17 mouse cellular contexts compared by ENCODE assay signal in the genomic region with DNA sequence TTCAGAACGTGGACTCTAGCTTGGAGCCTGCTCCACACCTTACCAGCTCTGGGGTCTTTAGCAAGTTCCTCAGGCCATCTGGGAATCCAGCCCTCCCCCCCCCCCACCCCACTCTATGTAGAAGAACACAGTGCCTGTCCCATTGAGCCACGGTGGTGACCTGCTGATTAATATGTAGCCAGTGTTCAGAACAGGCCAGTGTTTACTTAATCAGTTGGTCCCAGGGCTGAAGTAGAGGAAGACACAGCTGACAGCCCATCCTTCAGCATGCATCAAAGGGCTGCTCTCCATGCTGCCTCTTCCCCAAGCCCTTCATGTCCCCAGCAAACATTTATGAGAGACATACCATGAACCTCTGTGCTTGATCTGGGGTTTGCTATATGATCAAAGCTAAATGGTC. TPM values are rescaled to one million over a fixed set of nuclear protein-coding genes. Genes with fewer than 3 reads are reported as not detected.
DNase-seq lines count a peak whose midpoint lies in the region; ATAC-seq and TF ChIP-seq lines count a peak whose summit lies in the region.
"Had no signal": no experiment of that assay in that cellular context is flagged by ENCODE, and none has a peak within 500 bp of the region (broad histone marks: within the 10 kb centered on the region; RNA-seq: fewer than 3 reads in every experiment).

No protein-coding gene starts in this region.

- TF ChIP-seq CTCF in kidney, postnatal 0 days (IDR thresholded peaks at IDR 0.05; ENCODE audit: low read depth) = no peak
- TF ChIP-seq CTCF in liver, postnatal 0 days (IDR thresholded peaks at IDR 0.05; ENCODE audit: low read depth) = no peak

- H3K4me3 ChIP-seq in heart, embryonic 10.5 days = no peak overlapping the region
- no peak overlapping the region for H3K4me3 ChIP-seq in kidney, postnatal 0 days (replicated peaks; ENCODE audit: low read depth, low read length)
- no peak overlapping the region for H3K4me3 ChIP-seq in limb, embryonic 10.5 days
- H3K4me3 ChIP-seq in liver, postnatal 0 days (ENCODE audit: low read depth, low read length) = no peak overlapping the region

- DNase-seq in heart, embryonic 10.5 days (ENCODE audit: low spot score) = no peak
- DNase-seq in heart, adult 18-20 months = no peak
- DNase-seq in kidney, postnatal 0 days (ENCODE audit: low spot score) = no peak
- DNase-seq in kidney, postnatal 4 days = no peak
- DNase-seq in limb, embryonic 10.5 days (ENCODE audit: low spot score) = no peak
- DNase-seq in liver, postnatal 0 days = peak; percentile 38
- no peak for DNase-seq in spleen, postnatal 10 days (ENCODE audit: low spot score in 2 of 2)
- no peak for DNase-seq in thymus, postnatal 10 days (ENCODE audit: low spot score in 2 of 2)
- DNase-seq: adrenal gland, postnatal 10 days; cerebellum, adult 2 months; forebrain, postnatal 0 days; gastrocnemius, postnatal 25 days; heart, postnatal 36 days; lung, postnatal 14 days had no signal

- no peak; the same call in 1 of the 2 replicates for ATAC-seq in kidney, postnatal 0 days (replicated peaks; ENCODE audit: low FRiP score, low read depth)
- peak; percentile 78 for ATAC-seq in liver, postnatal 0 days
- ATAC-seq: forebrain, postnatal 0 days had no signal

- H3K4me2 ChIP-seq in kidney, postnatal 0 days (ENCODE audit: low read length) = no peak overlapping the region
- H3K4me2 ChIP-seq in liver, postnatal 0 days (ENCODE audit: low read depth, low read length) = no peak overlapping the region
- H3K4me2 ChIP-seq: heart, embryonic 11.5 days had no signal

- H3K27me3 ChIP-seq in heart, embryonic 10.5 days (ENCODE audit: insufficient read depth, poor library complexity, severe bottlenecking) = no peaks in the 10 kb centered on the region
- no peaks in the 10 kb centered on the region for H3K27me3 ChIP-seq in kidney, postnatal 0 days (ENCODE audit: insufficient read depth, low read length)
- 0 out of 2 replicates have a peak, but pooled peaks cover 4% of the 10 kb centered on the region for H3K27me3 ChIP-seq in limb, embryonic 10.5 days (ENCODE audit: low read depth, poor library complexity, severe bottlenecking)
- H3K27me3 ChIP-seq in liver, postnatal 0 days (ENCODE audit: insufficient read depth, low read length) = no peaks in the 10 kb centered on the region

- 0 out of 2 replicates have a peak overlapping the region, but pooled peaks have one; percentile 53 for H3K27ac ChIP-seq in heart, embryonic 10.5 days
- 0 out of 2 replicates have a peak overlapping the region, but pooled peaks have one; percentile 71 for H3K27ac ChIP-seq in kidney, postnatal 0 days
- H3K27ac ChIP-seq in limb, embryonic 10.5 days = peak overlapping the region; percentile 77
- no peak overlapping the region for H3K27ac ChIP-seq in liver, postnatal 0 days (ENCODE audit: low read depth)

- WGBS in heart, embryonic 10.5 days = 60% methylated on average over 2 of the region's 2 CpGs
- 26% methylated on average over 2 of the region's 2 CpGs for WGBS in kidney, postnatal 0 days
- WGBS in limb, embryonic 10.5 days = 57% methylated on average over 2 of the region's 2 CpGs
- WGBS in liver, postnatal 0 days (ENCODE audit: insufficient replicate concordance) = 44% methylated on average over 2 of the region's 2 CpGs

- H3K36me3 ChIP-seq in heart, embryonic 10.5 days = no peaks in the 10 kb centered on the region
- H3K36me3 ChIP-seq in kidney, postnatal 0 days (ENCODE audit: insufficient read depth, low read length) = no peaks in the 10 kb centered on the region
- H3K36me3 ChIP-seq in limb, embryonic 10.5 days = no peaks in the 10 kb centered on the region
- no peaks in the 10 kb centered on the region for H3K36me3 ChIP-seq in liver, postnatal 0 days (replicated peaks; ENCODE audit: insufficient read depth, low read length)

- H3K9me3 ChIP-seq in heart, embryonic 10.5 days = no peaks in the 10 kb centered on the region
- no peaks in the 10 kb centered on the region for H3K9me3 ChIP-seq in kidney, postnatal 0 days (replicated peaks; ENCODE audit: low read length)
- H3K9me3 ChIP-seq in limb, embryonic 10.5 days (replicated peaks) = no peaks in the 10 kb centered on the region
- no peaks in the 10 kb centered on the region for H3K9me3 ChIP-seq in liver, postnatal 0 days (ENCODE audit: low read length)

- no peak overlapping the region for H3K9ac ChIP-seq in kidney, postnatal 0 days (ENCODE audit: low read depth, low read length)
- H3K9ac ChIP-seq in liver, postnatal 0 days (replicated peaks) = no peak overlapping the region
- H3K9ac ChIP-seq: forebrain, postnatal 0 days had no signal

- peaks cover 41% of the 10 kb centered on the region for H3K4me1 ChIP-seq in heart, embryonic 10.5 days
- H3K4me1 ChIP-seq in kidney, postnatal 0 days (replicated peaks; ENCODE audit: insufficient read depth, low read length) = peaks cover 30% of the 10 kb centered on the region
- H3K4me1 ChIP-seq in limb, embryonic 10.5 days = peaks cover 28% of the 10 kb centered on the region
- H3K4me1 ChIP-seq in liver, postnatal 0 days (ENCODE audit: insufficient read depth) = peaks cover 35% of the 10 kb centered on the region

- TF ChIP-seq EP300 in liver, postnatal 0 days (IDR thresholded peaks at IDR 0.05; ENCODE audit: low read depth) = no peak

RNA-seq across cellular contexts. Expression of gene Prelp, which starts 44.8 kb away (rescaled TPM):
- 0.16 and 0.31 TPM in 2 replicates for polyA plus RNA-seq in heart, embryonic 10.5 days (2016; fragmentation: Nextera tagmentation; extraction: Ambion mirVana)
- total RNA-seq in heart, adult 18-20 months (2021) = 10 to 100 TPM; 23.4 to 28.7 TPM
- polyA plus RNA-seq in kidney, postnatal 0 days (2015; fragmentation: Nextera tagmentation; extraction: Ambion mirVana) = 2.2 TPM in 2 replicates
- polyA plus RNA-seq in limb, embryonic 10.5 days (2016; fragmentation: Nextera tagmentation; extraction: Ambion mirVana) = 0.18 and 0.56 TPM in 2 replicates
- 5.5 and 6.3 TPM in 2 replicates for polyA plus RNA-seq in liver, postnatal 0 days (2015; fragmentation: Nextera tagmentation; extraction: Ambion mirVana)
- total RNA-seq: CH12.LX; monocyte, adult 5-6 weeks had no signal

RNA-seq across cellular contexts. Expression of gene Optc, which starts 58.2 kb away (rescaled TPM):
- 0.16 and 0.69 TPM in 2 replicates for polyA plus RNA-seq in heart, embryonic 10.5 days (2016; fragmentation: Nextera tagmentation; extraction: Ambion mirVana)
- under 1 TPM; 0.23 to 0.37 TPM for total RNA-seq in heart, adult 18-20 months (2021)
- polyA plus RNA-seq in kidney, postnatal 0 days (2015; fragmentation: Nextera tagmentation; extraction: Ambion mirVana) = 0.39 and 0.40 TPM in 2 replicates
- 0.24 and 0.41 TPM in 2 replicates for polyA plus RNA-seq in limb, embryonic 10.5 days (2016; fragmentation: Nextera tagmentation; extraction: Ambion mirVana)
- polyA plus RNA-seq in liver, postnatal 0 days (2015; fragmentation: Nextera tagmentation; extraction: Ambion mirVana) = 0.11 and 0.14 TPM in 2 replicates
- total RNA-seq: CH12.LX; monocyte, adult 5-6 weeks had no signal
